Comparison of ENCODE assay signal across 13 mouse cellular contexts in genomic region chr2:165850826-165851225, GRCm38 (mm10). TPM values are rescaled to one million over a fixed set of nuclear protein-coding genes. Genes with fewer than 3 reads are reported as not detected.
A peak's percentile ranks its signal among the peaks of the same experiment; 100 is the strongest.
DNase-seq lines count a peak whose midpoint lies in the region; ATAC-seq lines count a peak whose summit lies in the region.
"Had no signal": no experiment of that assay in that cellular context is flagged by ENCODE, and none has a peak within 500 bp of the region (broad histone marks: within the 10 kb centered on the region; RNA-seq: fewer than 3 reads in every experiment).

No protein-coding gene starts in this region.

- no peak overlapping the region for H3K4me3 ChIP-seq in heart, embryonic 12.5 days
- no peak overlapping the region for H3K4me3 ChIP-seq in limb, embryonic 12.5 days (replicated peaks)
- H3K4me3 ChIP-seq in limb, embryonic 10.5 days, result no peak overlapping the region
- H3K4me3 ChIP-seq in embryonic facial prominence, embryonic 13.5 days, result no peak overlapping the region
- H3K4me3 ChIP-seq: liver, embryonic 15.5 days had no signal

- 75% methylated on average over 6 of the region's 6 CpGs for WGBS in heart, embryonic 12.5 days
- WGBS in limb, embryonic 12.5 days, result 83% methylated on average over 6 of the region's 6 CpGs
- 94% methylated on average over 6 of the region's 6 CpGs for WGBS in limb, embryonic 10.5 days
- 66% methylated on average over 6 of the region's 6 CpGs for WGBS in embryonic facial prominence, embryonic 13.5 days

- ATAC-seq in heart, embryonic 12.5 days (ENCODE audit: insufficient number of reproducible peaks, low FRiP score), result no peak
- ATAC-seq in limb, embryonic 12.5 days (ENCODE audit: insufficient number of reproducible peaks, insufficient read depth, low FRiP score, low TSS enrichment, low read depth), result no peak
- no peak for ATAC-seq in embryonic facial prominence, embryonic 13.5 days (ENCODE audit: insufficient number of reproducible peaks, insufficient read depth, low FRiP score, low TSS enrichment, low read depth)
- ATAC-seq in megakaryocyte, adult 5-6 weeks (ENCODE audit: poor library complexity, severe bottlenecking), result peak; percentile 25
- ATAC-seq: Patski had no signal

- no peaks in the 10 kb centered on the region for H3K9me3 ChIP-seq in heart, embryonic 12.5 days (replicated peaks)
- no peaks in the 10 kb centered on the region for H3K9me3 ChIP-seq in limb, embryonic 12.5 days
- no peaks in the 10 kb centered on the region for H3K9me3 ChIP-seq in limb, embryonic 10.5 days (replicated peaks)
- no peaks in the 10 kb centered on the region for H3K9me3 ChIP-seq in embryonic facial prominence, embryonic 13.5 days
- H3K9me3 ChIP-seq: liver, embryonic 15.5 days had no signal

- H3K27ac ChIP-seq in heart, embryonic 12.5 days (ENCODE audit: poor library complexity, severe bottlenecking), result peak overlapping the region; percentile 77
- peak overlapping the region; percentile 45; the same call in 1 of the 2 replicates for H3K27ac ChIP-seq in limb, embryonic 12.5 days
- no peak overlapping the region for H3K27ac ChIP-seq in limb, embryonic 10.5 days
- peak overlapping the region; percentile 67 for H3K27ac ChIP-seq in embryonic facial prominence, embryonic 13.5 days
- H3K27ac ChIP-seq: liver, embryonic 15.5 days had no signal

- 0 out of 2 replicates have a peak overlapping the region, but pooled peaks have one; percentile 5 for H3K9ac ChIP-seq in heart, embryonic 12.5 days
- H3K9ac ChIP-seq in limb, embryonic 12.5 days (replicated peaks), result no peak overlapping the region
- H3K9ac ChIP-seq in embryonic facial prominence, embryonic 13.5 days, result no peak overlapping the region
- H3K9ac ChIP-seq: liver, embryonic 15.5 days had no signal

- no peak overlapping the region for H3K4me2 ChIP-seq in heart, embryonic 12.5 days
- H3K4me2 ChIP-seq in limb, embryonic 12.5 days, result no peak overlapping the region
- no peak overlapping the region for H3K4me2 ChIP-seq in embryonic facial prominence, embryonic 13.5 days
- H3K4me2 ChIP-seq: liver, embryonic 15.5 days had no signal

- DNase-seq in heart, postnatal 14 days, result no peak
- DNase-seq in limb, embryonic 10.5 days (ENCODE audit: low spot score), result no peak
- DNase-seq in liver, result no peak
- DNase-seq in adrenal gland, adult 8-10 months, result no peak
- DNase-seq: gastrocnemius, postnatal 10 days; kidney, postnatal 4 days; right cerebral cortex, postnatal 25 days had no signal

- H3K27me3 ChIP-seq in heart, embryonic 12.5 days (replicated peaks), result no peaks in the 10 kb centered on the region
- H3K27me3 ChIP-seq in limb, embryonic 12.5 days, result no peaks in the 10 kb centered on the region
- no peaks in the 10 kb centered on the region for H3K27me3 ChIP-seq in limb, embryonic 10.5 days (ENCODE audit: low read depth, poor library complexity, severe bottlenecking)
- no peaks in the 10 kb centered on the region for H3K27me3 ChIP-seq in embryonic facial prominence, embryonic 13.5 days
- H3K27me3 ChIP-seq: liver, embryonic 15.5 days; Patski had no signal

- intact Hi-C loops in heart, postnatal 14 days (cut with DNase I), result no loop called here

- peaks cover 95% of the 10 kb centered on the region for H3K4me1 ChIP-seq in heart, embryonic 12.5 days (replicated peaks)
- peaks cover 45% of the 10 kb centered on the region for H3K4me1 ChIP-seq in limb, embryonic 12.5 days (replicated peaks)
- H3K4me1 ChIP-seq in limb, embryonic 10.5 days, result peaks cover 22% of the 10 kb centered on the region
- peaks cover 71% of the 10 kb centered on the region for H3K4me1 ChIP-seq in embryonic facial prominence, embryonic 13.5 days

- peaks cover 43% of the 10 kb centered on the region for H3K36me3 ChIP-seq in heart, embryonic 12.5 days
- H3K36me3 ChIP-seq in limb, embryonic 12.5 days, result peaks cover 68% of the 10 kb centered on the region
- H3K36me3 ChIP-seq in limb, embryonic 10.5 days, result peaks cover 74% of the 10 kb centered on the region
- peaks cover 44% of the 10 kb centered on the region for H3K36me3 ChIP-seq in embryonic facial prominence, embryonic 13.5 days

RNA-seq across cellular contexts. Expression of gene Zmynd8, which starts 48.0 kb away (rescaled TPM):
- 44.7 and 48.0 TPM in 2 replicates for polyA plus RNA-seq in heart, embryonic 12.5 days (2016; fragmentation: Nextera tagmentation; extraction: Ambion mirVana)
- total RNA-seq in heart, postnatal 14 days (2021), result 10 to 100 TPM; 52.0 to 52.5 TPM
- polyA plus RNA-seq in limb, embryonic 12.5 days (2016; fragmentation: Nextera tagmentation; extraction: Ambion mirVana), result 55.3 and 57.0 TPM in 2 replicates
- polyA plus RNA-seq in limb, embryonic 10.5 days (2016; fragmentation: Nextera tagmentation; extraction: Ambion mirVana), result 59.3 and 59.5 TPM in 2 replicates
- polyA plus RNA-seq in embryonic facial prominence, embryonic 13.5 days (2015; fragmentation: Nextera tagmentation; extraction: Ambion mirVana), result 61.4 and 62.3 TPM in 2 replicates
- total RNA-seq in megakaryocyte, adult 5-6 weeks (2015), result 26.9 and 37.5 TPM in 2 replicates
- total RNA-seq in megakaryocyte, adult 5-6 weeks (2017), result 26.7 and 28.3 TPM in 2 replicates
- total RNA-seq in adrenal gland, adult 8-10 months (2022), result 10 to 100 TPM; 51.7 to 94.5 (median 70.6) TPM
